Mouse (Mus musculus) heart, adult 18-20 months (tissue): ENCODE results near the gene Aqp7. TPM values are rescaled to one million over a fixed set of nuclear protein-coding genes. Genes with fewer than 3 reads are reported as not detected.
A peak's percentile ranks its signal among the peaks of the same experiment; 100 is the strongest.

Experiments used
- DNase-seq, 2 experiments: peaks; one replicate each; pipeline ENCODE4 v3.0.0; 2021 to 2022; ENCODE audit warnings: mixed read lengths in 1 of 2
- microRNA-seq, 2 experiments: library from miRNA; unstranded; fragments of <30 nt; microRNA quantifications; one replicate each; pipeline ENCODE4 v1.2.0; 2022
- total RNA-seq, 2 experiments: library from RNA; stranded (reverse); gene quantifications; 2 replicates each; pipeline ENCODE4 v1.2.3; 2021

Gene Aqp7
- total RNA-seq, 2 experiments from 2014 or later, result 17.6 to 24.6 TPM

- no peak for DNase-seq
These were observed 46.9 kb downstream of the Aqp7 start for GRCm38 (mm10) chr4:41000842-41001639.

GRCm38 (mm10) chr4:41000271-41000670, 47.7 kb downstream of the Aqp7 start:
- no peak for DNase-seq

- no peak for DNase-seq
These were observed 50.0 kb downstream of the Aqp7 start for GRCm38 (mm10) chr4:40997916-40998315.

GRCm38 (mm10) chr4:40996302-40996701, 51.6 kb downstream of the Aqp7 start:
- DNase-seq, result no peak

- DNase-seq, result no peak
These were observed 58.3 kb downstream of the Aqp7 start for GRCm38 (mm10) chr4:40989633-40990032.

- peak; percentile 75 to 79 for DNase-seq
These were observed 64.3 kb downstream of the Aqp7 start for GRCm38 (mm10) chr4:40983686-40984085.

Small RNA genes lying within 50 kb of the gene (microRNA-seq; reads per million reads assigned to microRNA genes)
- gene Mir3094, result 0 to 0.38 reads per million in 2 experiments

Other genes starting within 250 kb of the Aqp7 start
- 10 to 100 TPM; 58.2 to 59.1 TPM for gene B4galt1, start 194.1 kb downstream of the Aqp7 start, total RNA-seq
- not detected for gene Spink4, start 128.1 kb downstream of the Aqp7 start, total RNA-seq
- gene Bag1, start 99.8 kb downstream of the Aqp7 start, total RNA-seq, result 100 to 1,000 TPM; 273 to 283 TPM
- 10 to 100 TPM; 37.4 to 38.6 TPM for gene Chmp5, start 99.7 kb downstream of the Aqp7 start, total RNA-seq
- gene Nfx1, start 77.2 kb downstream of the Aqp7 start, total RNA-seq, result 10 to 100 TPM; 21.2 to 21.8 TPM
- 1 to 10 TPM in 1 of 2 experiments, not detected in 1; 1.9 TPM for gene Aqp3, start 50.0 kb upstream of the Aqp7 start, total RNA-seq
- gene Nol6, start 76.3 kb upstream of the Aqp7 start, total RNA-seq, result 10 to 100 TPM; 16.2 to 18.9 TPM
- gene Ube2r2, start 87.6 kb upstream of the Aqp7 start, total RNA-seq, result 100 to 1,000 TPM; 126 to 132 TPM
- gene Ubap2, start 227.0 kb upstream of the Aqp7 start, total RNA-seq, result 10 to 100 TPM; 44.2 to 54.9 TPM